Mouse (Mus musculus) lung, embryonic 14.5 days (tissue): ENCODE results near the gene Paqr9. TPM values are rescaled to one million over a fixed set of nuclear protein-coding genes. Genes with fewer than 3 reads are reported as not detected.

Experiments used
- ATAC-seq: fragments of 200-750 bp; cut with Nextera tagmentation; 2 replicates; pipeline ENCODE4 v1.8.0; 2017; ENCODE audit warnings: mild to moderate bottlenecking, moderate TSS enrichment, moderate library complexity; ENCODE audit not compliant: insufficient read depth
- DNase-seq: peaks from one replicate; pipeline ENCODE4 v3.0.0-alpha.2; 2015
- H3K27ac ChIP-seq: fragments of 300-500 bp; sonication (generic); 2 replicates; pipeline ENCODE4 v1.5.1; 2014; ENCODE audit warnings: low read depth, mild to moderate bottlenecking, moderate library complexity
- H3K27me3 ChIP-seq: fragments of 300-500 bp; sonication (generic); 2 replicates; pipeline ENCODE4 v1.6.1; 2014; ENCODE audit warnings: low read length, control low read depth; ENCODE audit not compliant: insufficient read depth
- H3K36me3 ChIP-seq: fragments of 300-500 bp; sonication (generic); 2 replicates; pipeline ENCODE4 v1.6.1; 2014; ENCODE audit warnings: control low read depth; ENCODE audit not compliant: insufficient read depth
- H3K4me1 ChIP-seq: fragments of 300-500 bp; sonication (generic); 2 replicates; pipeline ENCODE4 v1.6.1; 2014; ENCODE audit warnings: antibody characterized with exemption, control low read depth; ENCODE audit not compliant: insufficient read depth
- H3K4me2 ChIP-seq: fragments of 300-500 bp; sonication (generic); 2 replicates; pipeline ENCODE4 v1.6.1; 2014; ENCODE audit warnings: mild to moderate bottlenecking
- H3K4me3 ChIP-seq: fragments of 300-500 bp; sonication (generic); 2 replicates; pipeline ENCODE4 v1.5.1; 2014; ENCODE audit warnings: low read depth, low read length
- H3K9ac ChIP-seq: fragments of 300-500 bp; sonication (generic); 2 replicates; pipeline ENCODE4 v1.6.1; 2014
- H3K9me3 ChIP-seq: fragments of 300-500 bp; sonication (generic); 2 replicates; pipeline ENCODE4 v1.6.1; 2016; ENCODE audit warnings: low read depth, low read length, control low read depth
- CTCF ChIP-seq: IDR thresholded peaks from 2 replicates; pipeline ENCODE4 v1.5.1; 2016; ENCODE audit warnings: antibody characterized with exemption, low read depth
- WGBS: fragments of 180-500 bp; shearing (Covaris S2); extraction: QIAGEN DNeasy Blood & Tissue Kit; methylation state at CpG from one replicate; pipeline ENCODE4 v1.1.7; 2014; 5-methylcytosine and 5-hydroxymethylcytosine counted together
- polyA plus RNA-seq: library from polyadenylated mRNA; unstranded; fragments of >200 nt; fragmentation: Nextera tagmentation; extraction: Ambion mirVana; gene quantifications from 2 replicates; pipeline ENCODE4 v1.2.1, GENCODE M21; 2014

The Paqr9 gene
- polyA plus RNA-seq, 1 experiment from 2014 or later: not detected

DNA sequence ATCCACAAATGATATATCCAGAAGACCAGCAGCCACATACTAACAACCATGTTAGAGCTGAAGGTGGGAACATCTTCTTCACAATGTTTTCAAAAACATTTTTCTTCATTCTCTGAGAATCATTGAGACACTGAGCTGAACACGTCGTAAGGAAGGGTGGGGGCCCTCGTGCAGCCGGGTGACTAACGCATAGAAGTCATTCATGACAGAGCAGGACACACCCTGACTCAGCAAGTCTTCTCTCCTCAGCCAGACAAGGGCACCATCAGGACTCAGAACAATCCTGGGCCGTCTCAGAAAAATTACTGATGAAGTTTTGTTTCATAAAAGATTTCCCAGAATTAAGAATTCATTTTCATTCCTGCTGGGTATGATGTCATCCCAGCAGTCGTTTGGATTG lies 12.8 kb upstream of the Paqr9 start:
- Histone ChIP-seq H3K4me3 (no peak overlapping the region), H3K27me3 (0 out of 2 replicates have a peak, but pooled peaks cover 3% of the 10 kb centered on the region), H3K4me2 (no peak overlapping the region), H3K27ac (no peak overlapping the region), H3K4me1 (no peaks in the 10 kb centered on the region), H3K9me3 (no peaks in the 10 kb centered on the region), H3K36me3 (no peaks in the 10 kb centered on the region), H3K9ac (no peak overlapping the region)
- no peak for TF ChIP-seq CTCF
- ATAC-seq (no peak), DNase-seq (no peak)
- 55% methylated on average over 7 of the region's 7 CpGs for WGBS

DNA sequence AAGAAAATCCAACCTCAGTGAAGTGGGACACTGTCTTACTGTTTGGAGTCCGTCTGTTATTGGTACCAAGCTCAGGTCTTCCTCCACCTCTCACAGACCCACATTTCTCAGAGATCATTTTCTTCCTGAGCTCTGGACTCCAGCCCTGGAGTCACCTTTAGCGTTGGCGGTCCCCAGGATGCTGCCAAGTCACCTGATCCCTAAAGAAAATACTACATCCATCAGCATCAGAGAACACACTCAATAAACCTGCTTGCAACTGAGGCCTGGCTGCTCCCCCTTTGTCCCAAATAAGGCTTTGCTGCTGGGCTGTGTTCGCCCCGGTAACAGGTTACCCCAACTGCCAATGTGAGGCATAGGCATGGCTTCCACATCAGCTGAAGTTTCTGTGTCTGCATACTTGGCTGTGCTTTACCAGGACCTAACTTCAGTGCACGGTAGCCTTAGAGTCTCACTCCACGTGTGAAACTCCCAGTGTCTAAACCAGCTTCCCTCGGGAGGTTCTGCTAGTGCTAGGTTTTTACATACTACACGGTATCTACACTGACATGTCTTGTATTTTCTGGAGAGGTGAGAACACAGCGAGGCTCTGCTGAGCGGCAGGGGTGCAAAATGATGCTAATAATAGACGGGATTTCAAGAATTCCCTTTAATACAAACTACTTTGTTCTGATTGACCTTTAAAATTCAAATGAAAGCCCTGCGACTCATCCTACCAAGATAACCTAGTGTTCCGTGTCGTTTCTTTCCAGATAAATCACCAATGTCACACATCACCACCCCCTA lies 9.6 kb upstream of the Paqr9 start:
- H3K4me1 ChIP-seq: no peaks in the 10 kb centered on the region
- H3K9ac ChIP-seq: no peak overlapping the region
- ATAC-seq (no peak), DNase-seq (no peak)
- H3K27ac ChIP-seq: no peak overlapping the region
- no peak overlapping the region for H3K4me2 ChIP-seq
- H3K36me3 ChIP-seq: no peaks in the 10 kb centered on the region
- WGBS: 58% methylated on average over 15 of the region's 15 CpGs
- 0 out of 2 replicates have a peak, but pooled peaks cover 3% of the 10 kb centered on the region for H3K27me3 ChIP-seq
- TF ChIP-seq CTCF: no peak
- no peaks in the 10 kb centered on the region for H3K9me3 ChIP-seq
- no peak overlapping the region for H3K4me3 ChIP-seq

DNA sequence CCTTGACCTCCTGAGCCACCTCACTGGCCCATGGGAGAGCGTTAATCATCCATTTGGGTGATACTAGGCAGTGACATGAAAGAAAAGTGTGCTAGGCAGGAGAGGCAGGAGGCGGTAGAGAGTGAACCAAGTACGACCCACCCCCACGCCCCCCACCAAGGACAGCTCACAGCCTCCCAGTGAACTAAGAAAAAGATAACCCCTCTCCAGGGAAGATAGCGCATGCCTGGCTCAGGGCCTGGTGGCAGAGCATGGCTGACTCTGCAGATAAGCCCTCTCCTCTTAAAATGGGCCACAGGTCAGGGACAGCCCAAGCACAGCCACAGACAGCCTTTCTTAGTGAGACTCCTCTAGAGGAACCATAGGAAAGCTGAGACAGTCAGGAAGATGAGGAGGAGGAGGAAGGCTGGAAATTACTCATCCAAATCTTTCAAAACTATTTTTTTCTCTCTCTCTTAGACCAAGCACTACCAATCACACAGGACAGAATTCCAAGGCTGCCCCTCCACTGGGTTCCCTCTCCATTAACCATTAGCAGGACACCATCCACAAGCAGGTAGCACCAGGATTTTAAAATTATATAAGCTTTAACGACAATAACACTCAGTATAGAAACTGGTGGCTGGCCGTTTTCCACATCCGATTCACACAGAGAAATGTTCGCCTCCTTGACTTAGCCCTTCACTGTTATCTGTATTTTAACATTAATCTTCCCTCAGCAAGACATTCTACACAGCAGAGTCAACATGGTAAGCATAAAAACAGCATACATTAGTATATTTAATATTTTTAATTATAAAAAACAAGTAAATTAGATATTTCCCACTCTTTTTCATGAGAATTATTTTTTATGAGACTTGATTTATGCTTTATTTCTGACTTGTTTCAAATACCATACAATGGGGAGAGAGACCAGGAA lies 8.3 kb upstream of the Paqr9 start:
- ATAC-seq: peak; percentile 31; the same call in 1 of the 2 replicates
- DNase-seq: no peak
- no peak for TF ChIP-seq CTCF
- no peak overlapping the region for H3K27ac ChIP-seq
- no peaks in the 10 kb centered on the region for H3K4me1 ChIP-seq
- no peaks in the 10 kb centered on the region for H3K9me3 ChIP-seq
- no peak overlapping the region for H3K9ac ChIP-seq
- WGBS: 50% methylated on average over 9 of the region's 9 CpGs
- H3K4me3 ChIP-seq: no peak overlapping the region
- H3K36me3 ChIP-seq: no peaks in the 10 kb centered on the region
- peaks cover 6% of the 10 kb centered on the region; the same call in 1 of the 2 replicates for H3K27me3 ChIP-seq
- H3K4me2 ChIP-seq: no peak overlapping the region

DNA sequence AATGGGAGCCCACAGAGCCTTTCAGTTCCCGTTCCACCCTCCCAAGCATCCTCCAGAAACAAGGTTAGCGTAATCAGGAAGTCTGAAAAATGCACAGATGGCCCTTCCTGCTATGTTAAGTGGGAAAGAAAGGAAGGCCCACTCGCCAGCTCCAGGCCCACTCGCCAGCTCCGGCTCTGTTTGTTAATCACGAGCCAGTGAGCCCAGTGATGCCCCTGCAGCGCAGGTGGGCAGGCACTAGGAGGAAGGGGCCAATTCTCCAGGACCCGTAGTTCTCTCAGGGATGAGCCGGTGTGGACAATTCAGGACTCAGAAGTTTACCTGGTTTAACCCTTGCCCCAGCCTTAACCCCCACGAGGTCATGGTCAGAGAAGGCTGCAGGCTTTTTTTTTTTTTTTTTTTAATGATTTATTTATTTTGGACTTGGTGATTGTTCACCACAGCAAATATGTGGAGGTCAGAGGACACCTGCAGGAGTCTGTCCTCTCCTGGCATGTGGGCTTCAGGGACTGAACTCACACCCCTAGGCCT lies 7.2 kb upstream of the Paqr9 start:
- Histone ChIP-seq H3K36me3 (no peaks in the 10 kb centered on the region), H3K9ac (no peak overlapping the region), H3K4me2 (no peak overlapping the region), H3K9me3 (no peaks in the 10 kb centered on the region), H3K4me1 (no peaks in the 10 kb centered on the region), H3K4me3 (no peak overlapping the region), H3K27me3 (peaks cover 14% of the 10 kb centered on the region), H3K27ac (no peak overlapping the region)
- no peak for TF ChIP-seq CTCF
- WGBS: 62% methylated on average over 10 of the region's 10 CpGs
- no peak for ATAC-seq
- no peak for DNase-seq

DNA sequence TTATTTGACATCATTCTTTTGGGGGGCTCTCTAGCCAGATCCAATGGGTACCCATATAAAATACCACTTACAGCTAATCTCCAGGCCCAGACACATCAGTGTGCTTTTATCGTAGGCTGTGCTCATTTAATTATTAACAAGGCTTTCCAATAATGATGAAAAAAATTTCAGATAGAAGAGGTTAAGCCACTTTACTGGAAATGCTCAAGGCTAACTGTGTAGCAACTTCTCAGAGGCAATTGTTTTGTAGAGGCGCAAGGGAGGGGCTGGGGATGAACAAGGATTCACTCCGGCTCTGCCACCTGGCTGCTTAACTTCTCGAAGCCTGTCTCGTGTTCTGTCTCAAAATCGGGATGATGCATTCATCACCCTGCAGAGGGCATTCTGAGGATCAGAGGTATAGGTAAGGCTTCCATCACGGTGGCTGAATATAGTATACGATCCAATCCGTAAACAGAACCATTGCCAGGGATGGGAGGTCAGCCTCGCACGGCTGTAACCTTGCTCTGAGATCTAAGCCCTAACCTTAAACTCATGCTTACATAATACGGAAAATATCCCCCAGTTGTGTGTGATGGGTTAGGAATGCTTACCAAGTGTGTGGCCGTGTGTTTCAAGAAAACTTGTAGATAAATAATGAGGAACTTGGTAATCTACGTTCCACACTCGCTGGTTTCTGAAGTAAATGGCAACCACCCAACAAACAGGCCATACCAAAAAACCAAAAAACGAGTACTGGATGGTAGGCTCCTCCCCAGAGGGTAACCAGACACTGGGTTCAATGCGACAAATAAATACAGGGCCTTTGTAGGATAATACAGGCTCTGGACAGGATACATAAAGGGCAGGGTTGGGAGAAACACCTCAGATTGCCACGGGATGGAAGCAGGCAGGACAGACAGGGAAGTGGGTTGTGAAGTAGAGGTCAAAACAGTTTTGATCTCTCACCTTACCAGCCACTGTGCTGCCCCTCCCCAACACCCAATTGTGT lies 4.9 kb upstream of the Paqr9 start:
- H3K27ac ChIP-seq: no peak overlapping the region
- WGBS: 69% methylated on average over 18 of the region's 18 CpGs
- ATAC-seq (no peak), DNase-seq (no peak)
- H3K4me3 ChIP-seq: no peak overlapping the region
- no peaks in the 10 kb centered on the region for H3K36me3 ChIP-seq
- peaks cover 36% of the 10 kb centered on the region for H3K27me3 ChIP-seq
- no peaks in the 10 kb centered on the region for H3K9me3 ChIP-seq
- H3K4me1 ChIP-seq: no peaks in the 10 kb centered on the region
- no peak for TF ChIP-seq CTCF
- no peak overlapping the region for H3K4me2 ChIP-seq
- H3K9ac ChIP-seq: no peak overlapping the region

DNA sequence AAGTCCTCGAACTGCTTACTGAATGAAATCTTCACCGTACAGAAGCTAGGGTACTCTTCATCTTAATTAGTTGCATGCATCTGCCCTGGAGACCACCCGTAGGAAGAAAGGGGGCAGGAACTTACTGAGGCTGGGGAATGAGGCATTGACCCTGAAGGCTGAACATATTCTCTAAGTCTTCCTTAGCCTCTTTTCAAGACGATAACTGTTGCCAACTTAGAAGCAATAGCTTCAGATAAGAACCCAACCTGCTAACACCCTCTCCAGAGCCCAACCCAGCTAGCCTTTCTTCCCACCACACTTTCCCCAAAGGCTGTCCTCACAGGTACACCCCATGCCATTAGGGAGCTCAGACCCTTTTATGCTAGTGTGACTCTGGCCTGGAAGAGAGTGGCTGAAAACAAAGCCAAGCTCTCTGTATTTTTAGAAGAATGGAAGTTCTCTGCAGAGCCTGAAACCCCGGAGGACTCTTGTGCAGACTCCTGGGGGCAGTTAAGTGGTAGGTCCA lies 4.2 kb upstream of the Paqr9 start:
- no peak overlapping the region for H3K27ac ChIP-seq
- no peak for TF ChIP-seq CTCF
- no peak overlapping the region for H3K4me3 ChIP-seq
- DNase-seq (no peak), ATAC-seq (no peak)
- no peak overlapping the region for H3K4me2 ChIP-seq
- peaks cover 39% of the 10 kb centered on the region for H3K27me3 ChIP-seq
- H3K9ac ChIP-seq: no peak overlapping the region
- no peaks in the 10 kb centered on the region for H3K4me1 ChIP-seq
- H3K9me3 ChIP-seq: no peaks in the 10 kb centered on the region
- 68% methylated on average over 5 of the region's 5 CpGs for WGBS
- no peaks in the 10 kb centered on the region for H3K36me3 ChIP-seq
